Mouse (Mus musculus): ENCODE data around the gene Tekt5.

DNA sequence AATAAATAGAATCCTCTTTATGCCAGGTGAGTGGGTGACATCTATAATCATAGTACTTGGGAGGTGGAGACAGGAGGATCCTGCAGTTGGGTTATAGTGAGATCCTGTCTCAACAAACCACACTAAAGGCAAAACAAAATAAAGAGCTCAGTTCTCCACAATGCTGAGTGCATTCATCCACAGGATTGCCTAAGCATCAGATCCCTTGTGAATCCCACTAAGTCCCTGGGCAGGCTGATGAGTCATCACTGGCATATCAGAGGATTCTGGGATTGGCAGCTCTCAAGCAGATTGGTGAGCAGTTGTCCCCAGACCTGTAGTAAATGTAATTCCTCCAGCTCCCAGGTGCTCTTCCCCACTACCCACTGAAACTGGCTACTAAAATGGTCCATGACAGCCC, 48.4 kb upstream of the Tekt5 start:
- TF ChIP-seq CTCF (IDR thresholded peaks at IDR 0.05; ENCODE audit: borderline replicate concordance, extremely low read depth, insufficient read depth, insufficient read length) (no peak), POLR2A (IDR thresholded peaks at IDR 0.05; ENCODE audit: borderline replicate concordance, extremely low read depth, insufficient read depth, insufficient read length, poor library complexity, severe bottlenecking) (no peak)
